Mouse (Mus musculus): Measurements from ENCODE around the gene Cd200r3. TPM values are rescaled to one million over a fixed set of nuclear protein-coding genes. Genes with fewer than 3 reads are reported as not detected.

Cd200r3 gene
- not detected for total RNA-seq (2021)

DNA sequence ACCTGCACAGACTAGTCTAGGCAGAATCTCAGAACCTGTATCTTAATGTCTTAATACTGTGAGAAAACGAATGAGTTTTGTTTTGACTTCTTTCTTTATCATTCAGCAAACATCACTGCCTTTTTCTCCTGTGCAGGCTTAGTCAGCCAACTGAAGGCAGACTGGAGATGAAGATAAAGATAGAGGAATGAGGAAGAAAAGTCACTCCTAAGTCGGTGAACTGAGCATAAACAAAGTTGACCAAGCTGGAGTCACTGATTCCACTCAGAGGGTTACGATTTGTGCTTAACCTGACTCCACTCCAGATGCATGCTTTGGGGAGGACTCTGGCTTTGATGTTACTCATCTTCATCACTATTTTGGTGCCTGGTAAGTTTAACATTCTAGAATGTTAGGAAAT, at the start of gene Cd200r3:
TSS of gene Cd200r3 (plus strand) at position 211 of the 400 bp plus-strand sequence.
- no peak for DNase-seq (ENCODE audit: extremely low spot score in 1 of 2, low spot score in 1 of 2)

DNA sequence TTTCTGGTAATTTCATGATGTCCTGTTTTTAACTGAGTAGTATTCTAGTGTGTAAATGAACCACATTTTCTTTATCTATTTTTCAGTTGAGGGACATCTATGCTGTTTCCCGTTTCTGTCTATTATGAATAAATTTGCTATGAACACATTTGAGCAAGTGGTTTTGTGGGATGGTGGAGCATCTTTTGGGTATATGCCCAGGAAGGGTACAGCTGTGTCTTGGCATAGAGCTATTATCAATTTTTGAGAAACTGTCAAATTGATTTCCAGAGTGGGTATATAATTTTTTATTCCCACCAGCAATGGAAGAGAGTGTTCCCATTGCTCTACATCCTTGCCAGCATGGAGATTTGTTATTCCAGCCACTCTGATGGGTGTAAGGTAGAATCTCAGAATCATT, 11.5 kb upstream of the Cd200r3 start:
- no peak for DNase-seq (ENCODE audit: extremely low spot score in 1 of 2, low spot score in 1 of 2)

DNA sequence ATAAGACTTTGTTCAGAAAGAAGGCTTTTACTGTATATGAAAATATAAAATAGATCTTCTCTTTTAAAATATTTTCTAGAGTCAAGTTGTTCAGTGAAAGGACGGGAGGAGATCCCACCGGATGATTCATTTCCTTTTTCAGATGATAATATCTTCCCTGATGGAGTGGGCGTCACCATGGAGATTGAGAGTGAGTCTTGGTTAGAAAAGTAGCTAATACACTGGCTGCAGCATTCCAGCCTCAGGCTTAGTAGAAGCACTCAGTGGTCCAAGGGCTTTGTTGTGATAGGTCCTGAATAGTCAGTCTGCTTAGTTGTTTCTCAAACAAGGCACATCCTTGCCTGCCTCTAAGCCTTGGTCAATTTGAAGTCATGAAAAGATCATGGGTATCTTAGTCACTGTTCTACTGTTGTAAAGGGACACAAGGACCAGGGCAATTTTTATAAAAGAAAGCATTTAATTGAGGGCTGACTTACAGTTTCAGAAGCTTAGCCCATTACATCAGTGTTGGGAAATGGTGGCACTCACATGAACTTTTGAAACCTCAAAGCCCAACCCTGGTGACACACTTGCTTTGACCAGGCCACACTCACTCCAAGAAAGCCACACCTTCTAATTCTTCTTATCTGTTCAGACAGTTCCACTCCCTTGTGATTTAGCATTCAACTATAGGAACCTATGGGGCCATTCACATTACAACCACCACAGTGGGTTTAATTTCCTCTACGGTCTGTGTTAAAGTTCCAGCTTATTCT, 8.1 kb downstream of the Cd200r3 start:
- DNase-seq (ENCODE audit: extremely low spot score in 1 of 2, low spot score in 1 of 2) = no peak

DNA sequence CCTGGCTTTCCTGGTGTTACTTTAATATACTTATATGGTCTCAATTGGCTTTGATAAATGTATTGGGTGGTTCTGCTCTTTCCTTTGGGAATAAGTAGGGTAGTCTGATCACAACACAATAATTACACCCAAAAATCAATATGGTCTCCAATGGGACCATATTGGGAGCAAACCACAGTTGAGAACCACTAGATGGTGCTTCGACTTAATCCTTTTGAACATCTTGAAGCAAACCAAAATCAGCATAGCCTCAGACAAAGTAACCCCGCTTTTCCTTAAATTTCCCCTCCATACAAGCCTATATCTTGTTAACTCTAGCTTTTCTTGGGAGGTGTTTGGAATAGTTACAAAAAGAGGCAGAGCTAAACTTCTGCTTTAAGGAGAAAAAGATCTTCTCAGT, 18.8 kb downstream of the Cd200r3 start:
- DNase-seq (ENCODE audit: extremely low spot score in 1 of 2, low spot score in 1 of 2) = no peak

DNA sequence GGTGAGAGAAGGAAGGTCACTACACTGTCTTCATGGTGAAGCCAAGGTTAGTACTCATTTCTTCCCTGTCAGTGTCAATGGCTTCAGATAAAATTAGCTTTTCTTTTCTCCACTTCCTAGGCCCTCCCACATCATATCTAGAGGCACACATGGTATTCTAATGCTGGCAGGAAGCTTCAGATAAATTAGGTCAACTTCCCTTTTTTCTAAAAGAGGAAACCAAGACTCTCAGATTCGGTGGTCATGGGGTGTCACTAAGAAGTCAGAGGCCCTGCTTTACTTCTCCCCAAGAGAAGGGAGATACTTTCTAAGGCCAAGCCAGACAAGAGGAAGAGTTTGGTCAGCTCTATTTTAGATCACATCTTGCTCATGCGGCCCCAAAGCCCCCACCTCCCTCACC, 19.3 kb downstream of the Cd200r3 start:
- no peak for DNase-seq (ENCODE audit: extremely low spot score in 1 of 2, low spot score in 1 of 2)

DNA sequence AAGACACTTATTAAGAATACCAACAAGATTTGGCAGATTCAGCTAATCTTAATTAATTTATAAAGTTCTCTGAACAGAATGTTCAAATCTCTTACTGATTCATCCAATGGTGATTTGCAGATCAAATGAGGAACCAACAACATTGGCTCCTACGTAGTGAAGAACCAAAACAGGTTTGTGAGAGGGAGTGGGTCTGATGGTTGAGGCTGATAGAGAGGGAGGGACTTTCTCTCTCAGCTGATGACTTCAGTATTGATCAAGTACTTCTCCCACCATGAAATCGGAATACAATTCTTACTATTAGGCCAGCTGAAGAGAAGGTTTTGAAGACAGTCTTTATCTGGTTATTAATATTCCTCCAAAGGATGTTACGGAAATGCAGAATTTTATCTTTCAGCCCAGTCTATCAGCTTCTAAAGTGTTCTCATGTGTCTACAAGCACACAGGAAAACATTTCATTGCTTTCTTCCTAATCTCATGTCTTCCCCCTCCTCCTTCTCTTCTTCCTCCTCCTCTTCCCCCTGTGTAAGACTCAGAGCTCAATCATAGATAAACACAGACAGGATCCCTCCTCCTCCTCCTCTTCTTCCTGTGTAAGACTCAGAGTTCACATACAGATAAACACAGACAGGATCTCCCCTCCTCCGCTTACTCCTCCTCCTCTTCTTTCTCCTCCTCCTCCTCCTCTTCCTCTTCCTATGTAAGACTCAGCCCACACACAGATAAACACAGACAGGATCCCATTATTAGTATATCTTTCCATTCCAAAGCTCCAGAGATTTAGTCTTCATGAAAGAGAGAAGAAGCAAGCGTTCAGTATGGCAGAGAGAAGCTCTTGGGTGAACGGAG, 21.3 kb downstream of the Cd200r3 start:
- DNase-seq (ENCODE audit: extremely low spot score in 1 of 2, low spot score in 1 of 2) = no peak

DNA sequence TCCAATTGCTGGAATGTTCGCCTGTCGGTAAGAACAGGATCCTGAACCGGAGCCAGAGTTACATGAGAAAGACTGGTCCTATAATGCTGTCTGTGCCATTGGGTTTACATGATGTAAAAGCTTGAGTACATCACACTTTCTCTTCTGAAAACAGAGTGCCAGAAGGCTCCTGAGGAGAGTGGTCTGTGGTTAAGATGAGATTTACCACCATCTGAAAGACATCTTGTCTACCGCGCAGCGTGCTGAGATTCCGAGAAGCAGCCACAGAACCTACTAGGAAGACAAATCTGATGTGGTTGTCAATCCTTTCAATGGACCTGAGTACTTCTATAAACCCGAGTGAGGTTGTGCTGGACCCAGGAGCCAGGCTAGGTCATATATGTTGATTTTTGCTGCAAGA, 21.9 kb downstream of the Cd200r3 start:
- no peak for DNase-seq (ENCODE audit: extremely low spot score in 1 of 2, low spot score in 1 of 2)

DNA sequence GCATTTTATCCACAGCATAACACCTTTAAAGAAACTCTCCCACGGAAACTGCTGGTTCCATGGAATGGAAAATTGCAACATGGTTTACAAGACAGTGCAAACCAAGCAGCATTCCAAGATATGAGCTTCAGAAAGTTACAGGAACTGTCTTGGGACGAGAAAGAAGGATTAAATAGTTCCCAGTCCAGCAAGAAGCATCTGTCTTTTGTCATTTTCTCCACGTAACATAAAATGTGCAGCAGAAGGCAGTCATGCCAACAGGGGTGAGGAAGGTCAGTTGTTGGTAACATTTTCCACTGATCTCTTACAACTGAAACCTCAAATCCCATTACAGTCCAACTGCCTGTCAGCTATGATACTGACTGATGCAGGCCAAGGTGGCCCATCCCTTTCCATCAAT, 22.4 kb downstream of the Cd200r3 start:
- DNase-seq (ENCODE audit: extremely low spot score in 1 of 2, low spot score in 1 of 2) = no peak

DNA sequence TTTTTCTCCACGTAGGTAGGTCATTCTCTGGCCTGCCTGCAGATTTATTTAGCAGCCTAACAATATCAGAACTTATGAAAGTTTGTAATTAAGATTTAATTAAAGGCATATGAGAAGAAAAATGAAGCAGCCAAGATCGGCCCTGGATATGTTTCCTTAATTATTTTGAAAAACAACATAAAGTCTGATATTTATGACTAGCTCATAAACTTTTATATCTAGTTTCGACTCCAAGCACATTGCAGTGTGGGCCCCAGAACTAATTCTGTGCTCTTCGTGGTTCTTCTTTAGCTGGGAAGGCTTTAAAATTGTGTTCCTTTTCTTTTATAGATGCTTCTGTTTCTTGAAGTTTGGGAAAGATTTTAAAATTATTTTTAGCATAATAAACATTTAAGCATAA, 23.4 kb downstream of the Cd200r3 start:
- no peak for DNase-seq (ENCODE audit: extremely low spot score in 1 of 2, low spot score in 1 of 2)

DNA sequence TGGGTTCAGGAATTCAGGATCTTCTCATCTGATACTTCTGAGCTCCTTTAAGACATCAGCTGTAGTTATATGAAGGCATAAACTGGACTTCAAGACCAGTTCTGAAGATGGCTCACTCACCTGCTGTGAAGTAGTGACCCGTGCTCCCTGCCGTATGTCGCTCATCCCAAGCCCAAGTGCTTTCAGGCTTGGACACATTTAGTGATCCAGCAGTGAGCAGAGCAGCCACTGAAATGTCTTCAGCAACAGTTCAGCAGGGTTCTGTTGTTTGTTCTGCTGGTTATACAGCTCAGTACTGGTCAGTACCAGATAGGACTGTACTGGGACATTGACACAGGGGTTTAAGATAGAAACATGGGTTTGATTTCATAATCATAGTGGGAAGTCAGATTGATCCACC, 24.6 kb downstream of the Cd200r3 start:
- DNase-seq (ENCODE audit: extremely low spot score in 1 of 2, low spot score in 1 of 2) = no peak

DNA sequence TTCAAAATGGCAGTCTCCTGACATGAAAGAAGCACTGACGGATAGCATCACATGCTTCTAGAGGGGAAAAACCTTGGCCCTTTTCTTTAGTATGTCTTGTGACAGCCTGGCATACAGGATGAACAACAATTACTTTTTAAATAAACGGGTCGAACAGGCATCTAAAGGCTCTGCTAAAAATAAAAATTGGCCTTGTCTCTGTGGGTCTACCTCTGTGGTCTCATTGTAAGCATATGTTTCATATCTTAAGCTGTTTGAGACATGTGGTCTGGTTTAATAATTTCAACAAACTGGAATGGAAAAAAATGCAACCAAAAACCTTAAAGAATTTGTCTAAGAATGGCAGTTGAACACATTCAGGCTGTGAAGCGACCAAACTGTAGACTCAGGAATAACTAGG, 27.4 kb downstream of the Cd200r3 start:
- no peak for DNase-seq (ENCODE audit: extremely low spot score in 1 of 2, low spot score in 1 of 2)

DNA sequence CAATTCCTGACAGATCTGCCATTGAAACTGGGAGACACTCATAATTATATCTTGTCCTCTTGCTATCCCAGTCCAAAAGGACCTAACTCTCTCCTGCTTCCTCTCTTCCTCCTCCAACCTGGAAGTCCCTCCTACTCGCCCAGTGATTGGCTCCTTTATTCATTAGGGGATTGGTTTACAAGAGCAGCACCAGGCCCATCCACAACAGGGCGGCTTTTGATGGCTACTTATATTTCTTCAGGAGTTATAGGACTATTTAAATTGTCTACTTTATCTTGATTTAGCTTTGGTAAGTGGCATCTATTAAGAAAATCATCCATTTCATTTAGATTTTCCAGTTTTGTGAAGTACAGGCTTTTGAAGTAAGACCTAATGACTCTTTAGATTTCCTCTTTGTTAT, 30.6 kb downstream of the Cd200r3 start:
- DNase-seq (ENCODE audit: extremely low spot score in 1 of 2, low spot score in 1 of 2) = no peak

DNA sequence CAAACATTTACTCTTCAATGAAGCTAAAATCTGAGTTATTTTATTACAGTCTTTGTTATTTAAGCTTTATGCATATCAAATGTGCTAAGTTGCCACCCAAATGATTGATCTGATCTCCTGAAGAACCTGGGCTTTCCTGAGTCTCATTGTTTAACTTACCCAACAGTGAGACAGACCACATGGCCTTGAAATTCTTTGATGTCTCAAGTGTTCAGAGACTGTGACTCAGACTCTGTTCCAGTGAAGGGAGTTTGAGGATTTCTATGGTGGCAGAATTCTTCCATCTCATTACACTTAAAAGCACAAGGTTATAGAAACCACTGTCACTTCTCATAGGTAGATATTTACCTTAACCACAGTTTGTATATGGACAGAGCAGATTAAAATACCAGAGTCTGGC, 32.6 kb downstream of the Cd200r3 start:
- DNase-seq (ENCODE audit: extremely low spot score in 1 of 2, low spot score in 1 of 2) = no peak

DNA sequence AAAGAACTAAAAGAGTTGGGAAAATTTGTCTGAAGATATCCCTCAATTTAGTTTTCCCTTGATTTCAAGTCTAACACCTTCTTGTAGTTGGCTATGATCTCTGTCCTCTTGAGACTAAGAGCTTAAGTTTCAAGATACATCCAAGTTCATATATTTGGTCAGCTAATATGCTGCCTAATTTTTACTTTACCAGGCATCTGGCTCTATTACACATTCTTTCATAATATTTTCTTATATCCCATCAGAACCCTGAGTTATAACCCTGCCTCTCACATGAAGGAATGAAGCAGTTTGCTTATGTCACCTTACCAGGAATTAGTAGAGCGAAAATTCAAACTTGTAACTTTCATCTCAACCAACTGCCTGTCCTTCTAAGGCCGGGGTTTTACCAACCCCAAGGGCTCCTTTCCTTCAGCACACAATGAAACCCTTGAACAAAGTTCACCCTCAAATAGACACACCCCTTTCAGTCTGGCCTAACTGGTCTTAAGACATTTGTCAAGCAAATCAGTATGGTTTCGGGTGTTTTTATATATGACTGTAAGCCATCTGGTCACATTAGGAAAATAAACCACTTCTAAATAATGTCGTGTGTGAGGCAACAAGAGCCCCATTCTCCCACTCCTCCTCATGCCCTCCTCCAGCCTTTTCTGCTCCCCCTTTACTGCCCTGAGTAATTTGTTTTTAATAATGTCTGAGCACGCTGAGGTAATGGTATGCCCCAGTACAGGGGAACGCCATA, 33.6 kb downstream of the Cd200r3 start:
- no peak for DNase-seq (ENCODE audit: extremely low spot score in 1 of 2, low spot score in 1 of 2)

DNA sequence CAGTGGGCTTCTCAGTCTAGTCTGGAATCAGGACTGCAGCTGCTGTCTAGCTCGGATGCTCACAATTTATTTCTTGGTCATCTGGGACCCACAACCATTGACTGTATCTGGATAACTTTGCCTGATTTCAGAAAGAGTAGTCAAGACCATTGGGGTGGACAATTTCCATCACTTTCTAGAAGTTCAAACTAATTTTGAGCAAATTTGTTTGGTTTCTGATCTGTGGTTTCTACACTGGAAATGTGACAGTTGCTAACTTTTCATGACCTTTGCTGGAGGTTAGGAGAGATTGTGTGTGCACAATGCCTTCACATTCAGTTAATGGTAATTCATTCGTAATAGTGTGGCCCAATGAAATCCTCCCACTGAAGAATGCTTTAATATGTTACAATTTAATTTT, 34.7 kb downstream of the Cd200r3 start:
- DNase-seq (ENCODE audit: extremely low spot score in 1 of 2, low spot score in 1 of 2) = no peak

DNA sequence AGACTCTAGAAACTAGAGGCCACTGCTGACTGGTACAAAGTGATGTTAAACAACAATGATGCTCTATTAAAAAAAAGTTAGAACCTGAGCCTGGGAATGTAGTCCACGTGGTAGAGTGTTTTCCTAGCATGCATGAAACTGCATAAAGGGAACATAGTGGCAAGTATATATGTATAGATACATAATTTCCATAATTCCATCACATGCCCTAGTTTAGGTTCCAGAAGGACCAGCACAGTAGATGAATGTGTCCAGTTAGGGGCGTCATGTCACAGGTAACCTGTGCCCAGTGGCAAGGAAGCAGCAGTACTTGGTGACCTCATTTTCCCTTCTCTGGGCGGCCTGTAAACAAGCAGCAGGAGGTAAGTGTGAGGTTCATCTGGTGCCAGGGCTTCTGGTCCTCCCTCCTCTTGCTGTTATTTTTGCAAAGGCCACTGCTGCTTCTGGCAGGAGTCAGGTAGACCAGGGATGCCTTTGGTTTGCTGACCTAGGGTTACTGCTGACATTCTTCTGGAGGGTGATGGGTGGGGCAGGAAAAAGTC, 35.9 kb downstream of the Cd200r3 start:
- no peak for DNase-seq (ENCODE audit: extremely low spot score in 1 of 2, low spot score in 1 of 2)

DNA sequence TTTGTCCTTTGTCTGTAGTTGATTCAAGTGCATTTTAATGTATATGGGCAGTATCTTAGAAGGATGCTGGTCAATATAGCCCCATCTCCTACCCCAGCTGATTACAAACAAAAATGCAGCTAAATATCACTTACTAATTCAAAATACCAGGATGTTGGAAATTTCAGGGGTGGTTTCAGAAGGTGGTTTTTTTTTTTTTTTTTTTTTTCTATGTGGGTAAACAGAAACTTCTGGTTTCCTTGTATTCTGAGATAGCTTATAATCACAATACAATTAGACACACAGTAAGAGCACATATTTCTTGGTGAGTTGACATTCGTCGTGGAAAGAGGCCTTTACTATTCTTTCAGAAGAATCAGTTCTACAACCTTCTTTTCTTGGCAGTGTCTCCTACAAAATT, 39.5 kb downstream of the Cd200r3 start:
- no peak for DNase-seq (ENCODE audit: extremely low spot score in 1 of 2, low spot score in 1 of 2)

DNA sequence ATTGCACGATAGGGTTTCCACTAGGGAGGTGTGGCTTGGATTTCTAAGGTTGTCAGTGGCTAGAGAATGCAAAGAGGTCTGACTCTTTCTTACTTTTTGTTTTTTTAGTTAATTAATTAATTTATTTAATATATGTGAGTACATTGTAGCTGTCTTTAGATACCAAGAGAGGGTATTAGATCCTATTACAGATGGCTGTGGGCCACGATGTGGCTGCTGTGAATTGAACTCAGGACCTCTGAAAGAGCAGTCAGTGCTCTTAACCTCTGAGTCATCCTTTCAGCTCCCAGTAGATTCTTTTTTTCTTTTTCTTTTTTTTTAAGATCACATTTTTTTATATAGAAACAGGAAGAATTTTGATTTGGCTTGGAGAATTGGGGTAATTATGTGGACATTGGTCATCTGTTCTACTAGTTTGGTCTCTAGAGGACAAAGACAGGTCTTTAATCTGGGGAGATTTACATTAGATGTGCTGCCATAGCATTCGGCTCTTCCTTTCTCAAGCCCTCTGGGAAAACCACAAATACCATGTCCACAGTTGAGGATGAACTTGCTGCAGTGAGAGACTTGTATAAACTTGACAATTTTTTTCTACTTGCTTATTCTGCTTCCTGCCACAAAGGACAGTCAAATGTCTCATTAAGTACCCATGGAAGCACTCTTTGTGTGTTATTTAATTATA, 40.0 kb downstream of the Cd200r3 start:
- DNase-seq (ENCODE audit: extremely low spot score in 1 of 2, low spot score in 1 of 2) = no peak

DNA sequence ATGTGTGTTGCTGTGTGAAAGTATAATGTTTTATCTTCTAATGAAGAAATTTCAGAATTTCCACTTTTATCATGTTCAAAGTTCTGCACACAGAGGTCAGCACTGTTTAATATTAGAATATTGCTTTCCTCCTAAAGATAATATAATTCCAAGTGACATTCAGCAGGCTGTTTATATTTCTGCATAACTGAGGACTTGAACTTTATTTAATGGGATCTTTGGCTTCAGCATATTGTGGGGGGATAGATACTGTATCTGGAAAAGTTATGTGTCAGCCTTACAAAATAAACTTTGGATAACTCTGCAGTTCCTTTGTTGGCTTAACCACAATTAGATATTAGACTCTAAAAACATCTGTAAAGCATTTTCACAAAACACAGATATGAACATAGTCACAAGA, 40.6 kb downstream of the Cd200r3 start:
- no peak for DNase-seq (ENCODE audit: extremely low spot score in 1 of 2, low spot score in 1 of 2)

DNA sequence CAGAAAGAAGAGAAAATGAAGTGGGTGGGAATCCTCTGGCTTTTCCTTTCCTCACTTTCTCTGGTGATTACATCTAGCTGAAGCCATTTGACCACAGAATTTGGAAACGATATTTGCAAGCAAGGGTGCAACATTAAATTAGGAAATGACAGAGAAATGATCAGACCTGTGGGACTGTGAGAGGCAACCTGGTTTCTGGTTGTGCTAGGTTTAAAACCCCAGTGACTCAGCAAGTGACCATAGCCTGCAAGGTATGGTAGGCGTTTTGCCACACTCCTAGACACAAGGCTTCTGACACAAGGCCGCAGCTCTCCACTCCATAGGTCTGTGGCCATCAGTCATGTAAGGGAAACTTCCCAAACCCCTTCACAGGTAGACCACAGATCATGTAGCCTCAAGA, 41.4 kb downstream of the Cd200r3 start:
- DNase-seq (ENCODE audit: extremely low spot score in 1 of 2, low spot score in 1 of 2) = no peak

All from layer of hippocampus, postnatal 25 days (tissue).